Mouse (Mus musculus): ENCODE results near the gene Lyrm1.

Gene Lyrm1

GRCm38 (mm10) chr7:119892198-119892597 is 3.5 kb upstream of the Lyrm1 start:
- no peak for DNase-seq (ENCODE audit: low read depth, low spot score)

- no peak for DNase-seq (ENCODE audit: low read depth, low spot score)
Measured at GRCm38 (mm10) chr7:119892742-119893141, 2.9 kb upstream of the Lyrm1 start.

- no peak for DNase-seq (ENCODE audit: low read depth, low spot score)
Measured at GRCm38 (mm10) chr7:119894818-119895544, 680 bp upstream of the Lyrm1 start.

GRCm38 (mm10) chr7:119897521-119898109 is 2.0 kb downstream of the Lyrm1 start:
- DNase-seq (ENCODE audit: low read depth, low spot score), result no peak

GRCm38 (mm10) chr7:119898247-119898856 is 2.7 kb downstream of the Lyrm1 start:
- DNase-seq (ENCODE audit: low read depth, low spot score), result no peak

- no peak for DNase-seq (ENCODE audit: low read depth, low spot score)
Measured at GRCm38 (mm10) chr7:119899386-119900057, 3.9 kb downstream of the Lyrm1 start.

- no peak for DNase-seq (ENCODE audit: low read depth, low spot score)
Measured at GRCm38 (mm10) chr7:119906523-119907215, 11.0 kb downstream of the Lyrm1 start.

- DNase-seq (ENCODE audit: low read depth, low spot score), result no peak
Measured at GRCm38 (mm10) chr7:119911727-119912126, 16.1 kb downstream of the Lyrm1 start.

- no peak for DNase-seq (ENCODE audit: low read depth, low spot score)
Measured at GRCm38 (mm10) chr7:119920457-119920856, 24.8 kb downstream of the Lyrm1 start.

GRCm38 (mm10) chr7:119921054-119921453 is 25.4 kb downstream of the Lyrm1 start:
- DNase-seq (ENCODE audit: low read depth, low spot score), result no peak

GRCm38 (mm10) chr7:119928783-119929440 is 33.3 kb downstream of the Lyrm1 start:
- no peak for DNase-seq (ENCODE audit: low read depth, low spot score)

GRCm38 (mm10) chr7:119936321-119936720 is 40.7 kb downstream of the Lyrm1 start:
- no peak for DNase-seq (ENCODE audit: low read depth, low spot score)

- DNase-seq (ENCODE audit: low read depth, low spot score), result peak; percentile 13
Measured at GRCm38 (mm10) chr7:119937036-119937435, 41.4 kb downstream of the Lyrm1 start.

GRCm38 (mm10) chr7:119941569-119941968 is 45.9 kb downstream of the Lyrm1 start:
- no peak for DNase-seq (ENCODE audit: low read depth, low spot score)

- DNase-seq (ENCODE audit: low read depth, low spot score), result no peak
Measured at GRCm38 (mm10) chr7:119954047-119954446, 58.4 kb downstream of the Lyrm1 start.

- DNase-seq (ENCODE audit: low read depth, low spot score), result no peak
Measured at GRCm38 (mm10) chr7:119957421-119957820, 61.8 kb downstream of the Lyrm1 start.

- DNase-seq (ENCODE audit: low read depth, low spot score), result no peak
Measured at GRCm38 (mm10) chr7:119959091-119959490, 63.4 kb downstream of the Lyrm1 start.

GRCm38 (mm10) chr7:119959491-119959890 is 63.8 kb downstream of the Lyrm1 start:
- DNase-seq (ENCODE audit: low read depth, low spot score), result no peak

GRCm38 (mm10) chr7:119960006-119960405 is 64.3 kb downstream of the Lyrm1 start:
- no peak for DNase-seq (ENCODE audit: low read depth, low spot score)

GRCm38 (mm10) chr7:119960546-119960945 is 64.9 kb downstream of the Lyrm1 start:
- DNase-seq (ENCODE audit: low read depth, low spot score), result no peak

- peak; percentile 6 for DNase-seq (ENCODE audit: low read depth, low spot score)
Measured at GRCm38 (mm10) chr7:119961107-119961506, 65.4 kb downstream of the Lyrm1 start.
